Mouse (Mus musculus): ENCODE measurements around the gene Nme6. TPM values are rescaled to one million over a fixed set of nuclear protein-coding genes. Genes with fewer than 3 reads are reported as not detected.

Nme6 gene
- polyA plus RNA-seq, 1 experiment: 14.6 TPM

GRCm38 (mm10) chr9:109866218-109866617 is 33.7 kb downstream of the Nme6 start:
- no peak overlapping the region for H3K27ac ChIP-seq (ENCODE audit: insufficient read depth, low read depth, low read length)
- H3K27me3 ChIP-seq (ENCODE audit: control insufficient read depth, insufficient read depth, low read length): no peaks in the 10 kb centered on the region
- H3K4me1 ChIP-seq (ENCODE audit: control insufficient read depth, insufficient read depth, insufficient read length, low read length): no peaks in the 10 kb centered on the region
- 57% methylated on average over 2 of the region's 2 CpGs for WGBS
- TF ChIP-seq POLR2A (IDR thresholded peaks at IDR 0.05; ENCODE audit: low read depth, low read length): no peak
- no peak for TF ChIP-seq CTCF (IDR thresholded peaks at IDR 0.05; ENCODE audit: extremely low read depth, insufficient read length, insufficient replicate concordance, low read depth, low read length)
- no peaks in the 10 kb centered on the region for H3K36me3 ChIP-seq (ENCODE audit: control insufficient read depth, insufficient read depth, low read length)
- H3K4me3 ChIP-seq (ENCODE audit: low read depth, low read length): no peak overlapping the region

DNA sequence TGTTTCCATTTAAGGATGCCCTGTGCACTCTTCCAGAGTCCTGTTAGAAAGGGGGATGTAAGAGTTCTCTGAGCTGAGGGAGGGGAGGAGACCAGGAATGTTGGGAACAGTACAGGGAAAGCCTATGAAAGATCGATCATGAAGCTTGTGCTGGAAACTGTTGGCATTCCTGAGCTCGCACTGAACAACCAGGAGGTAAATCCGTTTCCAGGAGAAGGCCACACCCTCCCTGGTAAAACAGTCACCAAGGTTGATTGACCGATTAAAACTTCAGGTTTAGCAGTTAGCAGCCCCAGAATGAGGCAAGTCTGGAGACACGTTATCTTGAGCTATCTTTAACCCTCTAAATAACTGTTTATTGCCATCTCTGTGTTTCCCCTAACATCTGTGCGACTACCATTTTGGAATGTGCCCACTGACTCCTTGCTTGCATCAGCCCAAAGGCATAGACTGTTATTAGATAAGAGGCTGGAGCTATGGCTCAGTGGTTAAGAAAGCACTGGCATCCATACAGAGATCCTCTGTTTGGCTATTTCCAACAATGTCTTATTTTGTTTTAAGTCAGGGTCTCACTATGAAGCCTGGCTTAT is 38.5 kb downstream of the Nme6 start:
- H3K27ac ChIP-seq (ENCODE audit: insufficient read depth, low read depth, low read length): no peak overlapping the region
- no peak overlapping the region for H3K4me3 ChIP-seq (ENCODE audit: low read depth, low read length)
- H3K36me3 ChIP-seq (ENCODE audit: control insufficient read depth, insufficient read depth, low read length): no peaks in the 10 kb centered on the region
- TF ChIP-seq CTCF (IDR thresholded peaks at IDR 0.05; ENCODE audit: extremely low read depth, insufficient read length, insufficient replicate concordance, low read depth, low read length) (no peak), POLR2A (IDR thresholded peaks at IDR 0.05; ENCODE audit: low read depth, low read length) (no peak)
- H3K4me1 ChIP-seq (ENCODE audit: control insufficient read depth, insufficient read depth, insufficient read length, low read length): no peaks in the 10 kb centered on the region
- H3K27me3 ChIP-seq (ENCODE audit: control insufficient read depth, insufficient read depth, low read length): no peaks in the 10 kb centered on the region
- WGBS: 14% methylated on average over 6 of the region's 6 CpGs

DNA sequence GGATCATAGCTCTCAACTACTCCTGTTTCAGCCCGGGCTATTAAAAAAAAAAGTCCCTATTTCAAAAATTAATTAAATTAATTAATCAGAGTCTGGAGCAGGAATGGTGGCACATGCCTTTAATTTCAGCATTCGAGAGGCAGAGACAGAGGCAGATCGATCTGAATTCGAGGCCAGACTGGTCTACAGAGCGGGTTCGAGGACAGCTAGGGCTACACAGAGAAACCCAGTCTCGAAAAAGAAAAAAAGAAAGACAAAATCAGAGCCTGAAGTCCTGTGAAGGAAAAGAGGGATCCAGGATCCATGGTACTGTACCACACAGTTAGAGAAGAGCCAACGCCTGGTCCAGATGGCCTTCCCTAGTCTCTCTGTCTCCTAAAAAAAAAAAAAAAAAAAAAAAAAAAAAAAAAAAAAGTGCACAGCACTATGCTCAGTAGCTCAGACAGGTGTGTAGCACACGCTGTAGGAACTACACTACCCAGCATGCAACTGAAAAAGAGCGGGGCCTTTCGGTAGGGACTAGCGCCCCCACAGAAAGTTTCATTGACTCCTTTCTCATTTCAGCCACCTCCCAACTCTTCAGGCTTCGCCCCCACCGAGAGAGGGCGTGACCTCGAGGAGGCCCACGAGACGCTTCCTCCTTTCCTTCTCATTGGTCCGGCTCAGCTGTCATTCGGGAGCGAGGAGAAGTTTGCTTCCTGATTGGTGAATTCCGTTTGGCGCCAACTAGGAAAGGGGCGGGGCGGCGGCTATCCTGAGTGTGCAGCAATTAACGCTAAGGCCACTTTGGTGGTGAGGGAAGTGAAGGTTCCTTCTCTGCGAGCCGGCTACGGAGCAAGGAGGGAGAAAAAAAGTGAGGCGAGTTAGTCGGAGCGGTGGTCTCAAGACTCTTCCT is 42.5 kb downstream of the Nme6 start, which contains the start of gene Cdc25a:
TSS of gene Cdc25a (plus strand) at position 783 of the 895 bp plus-strand sequence.
- Histone ChIP-seq H3K4me3 (ENCODE audit: low read depth, low read length) (peak within 1 kb of the TSS; percentile 95), H3K27me3 (ENCODE audit: control insufficient read depth, insufficient read depth, low read length) (no peaks in the 10 kb centered on the region), H3K27ac (ENCODE audit: insufficient read depth, low read depth, low read length) (peak within 1 kb of the TSS; percentile 89), H3K36me3 (ENCODE audit: control insufficient read depth, insufficient read depth, low read length) (peaks cover 15% of the 10 kb centered on the region), H3K4me1 (ENCODE audit: control insufficient read depth, insufficient read depth, insufficient read length, low read length) (peaks cover 8% of the 10 kb centered on the region; the same call in 1 of the 2 replicates)
- 6% methylated on average over 33 of the region's 33 CpGs for WGBS
- TF ChIP-seq CTCF (IDR thresholded peaks at IDR 0.05; ENCODE audit: extremely low read depth, insufficient read length, insufficient replicate concordance, low read depth, low read length) (peak; percentile 49; the same call in 1 of the 2 replicates), POLR2A (IDR thresholded peaks at IDR 0.05; ENCODE audit: low read depth, low read length) (peak; percentile 67; the same call in 1 of the 2 replicates)

- H3K27me3 ChIP-seq (ENCODE audit: control insufficient read depth, insufficient read depth, low read length): no peaks in the 10 kb centered on the region
- no peak for TF ChIP-seq CTCF (IDR thresholded peaks at IDR 0.05; ENCODE audit: extremely low read depth, insufficient read length, insufficient replicate concordance, low read depth, low read length)
- TF ChIP-seq POLR2A (IDR thresholded peaks at IDR 0.05; ENCODE audit: low read depth, low read length): 0 out of 2 replicates have a peak, but pooled peaks have one; percentile 18
- H3K36me3 ChIP-seq (ENCODE audit: control insufficient read depth, insufficient read depth, low read length): peaks cover 23% of the 10 kb centered on the region
- H3K27ac ChIP-seq (ENCODE audit: insufficient read depth, low read depth, low read length): peak overlapping the region; percentile 89
- WGBS: under 1% methylated on average over 76 of the region's 76 CpGs
- H3K4me3 ChIP-seq (ENCODE audit: low read depth, low read length): peak overlapping the region; percentile 95
- peaks cover 12% of the 10 kb centered on the region; the same call in 1 of the 2 replicates for H3K4me1 ChIP-seq (ENCODE audit: control insufficient read depth, insufficient read depth, insufficient read length, low read length)
These were observed 43.4 kb downstream of the Nme6 start for GRCm38 (mm10) chr9:109875695-109876601.

GRCm38 (mm10) chr9:109876756-109877155 is 44.2 kb downstream of the Nme6 start:
- Histone ChIP-seq H3K27ac (ENCODE audit: insufficient read depth, low read depth, low read length) (peak overlapping the region; percentile 89), H3K4me3 (ENCODE audit: low read depth, low read length) (peak overlapping the region; percentile 48), H3K4me1 (ENCODE audit: control insufficient read depth, insufficient read depth, insufficient read length, low read length) (peaks cover 15% of the 10 kb centered on the region; the same call in 1 of the 2 replicates), H3K36me3 (ENCODE audit: control insufficient read depth, insufficient read depth, low read length) (peaks cover 28% of the 10 kb centered on the region), H3K27me3 (ENCODE audit: control insufficient read depth, insufficient read depth, low read length) (no peaks in the 10 kb centered on the region)
- no peak for TF ChIP-seq CTCF (IDR thresholded peaks at IDR 0.05; ENCODE audit: extremely low read depth, insufficient read length, insufficient replicate concordance, low read depth, low read length)
- TF ChIP-seq POLR2A (IDR thresholded peaks at IDR 0.05; ENCODE audit: low read depth, low read length): no peak
- WGBS: 3% methylated on average over 3 of the region's 3 CpGs

- Histone ChIP-seq H3K4me1 (ENCODE audit: control insufficient read depth, insufficient read depth, insufficient read length, low read length) (peaks cover 15% of the 10 kb centered on the region; the same call in 1 of the 2 replicates), H3K27ac (ENCODE audit: insufficient read depth, low read depth, low read length) (peak overlapping the region; percentile 51; the same call in 1 of the 2 replicates), H3K27me3 (ENCODE audit: control insufficient read depth, insufficient read depth, low read length) (no peaks in the 10 kb centered on the region), H3K36me3 (ENCODE audit: control insufficient read depth, insufficient read depth, low read length) (peaks cover 37% of the 10 kb centered on the region), H3K4me3 (ENCODE audit: low read depth, low read length) (peak overlapping the region; percentile 48; the same call in 1 of the 2 replicates)
- TF ChIP-seq POLR2A (IDR thresholded peaks at IDR 0.05; ENCODE audit: low read depth, low read length) (no peak), CTCF (IDR thresholded peaks at IDR 0.05; ENCODE audit: extremely low read depth, insufficient read length, insufficient replicate concordance, low read depth, low read length) (no peak)
- 65% methylated on average over 5 of the region's 5 CpGs for WGBS
These were observed 45.1 kb downstream of the Nme6 start for GRCm38 (mm10) chr9:109877666-109878065.
